Mouse (Mus musculus): ENCODE results near the gene Olfr1163.
"Not testable (repeated sequence)": the region's sequence is repeated elsewhere in the genome, so short reads cannot be mapped to it uniquely, and the experiment has no call there.

The Olfr1163 gene

DNA sequence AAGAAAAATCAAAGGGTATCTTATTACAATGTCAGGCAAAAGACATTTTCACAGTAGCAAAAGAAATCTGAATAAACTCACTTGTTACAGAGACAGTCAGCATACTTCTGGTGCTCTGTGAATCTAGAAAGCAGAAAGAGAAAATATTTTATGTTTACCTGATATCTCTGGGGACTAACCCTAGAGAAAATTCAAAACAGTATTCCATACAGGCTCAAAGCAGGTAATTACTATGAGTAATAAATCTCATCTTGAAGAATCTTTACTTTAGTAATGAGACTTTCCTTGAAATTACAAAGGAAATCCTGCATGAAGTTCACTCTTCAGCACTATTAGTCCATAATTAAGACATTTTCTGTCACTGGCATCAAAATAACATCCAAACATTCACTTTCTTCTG, at the start of gene Olfr1163:
Olfr1163 (minus strand) TSS at position 101 of the 400 bp plus-strand sequence.
- no peak for DNase-seq (ENCODE audit: low spot score in 2 of 2)

DNA sequence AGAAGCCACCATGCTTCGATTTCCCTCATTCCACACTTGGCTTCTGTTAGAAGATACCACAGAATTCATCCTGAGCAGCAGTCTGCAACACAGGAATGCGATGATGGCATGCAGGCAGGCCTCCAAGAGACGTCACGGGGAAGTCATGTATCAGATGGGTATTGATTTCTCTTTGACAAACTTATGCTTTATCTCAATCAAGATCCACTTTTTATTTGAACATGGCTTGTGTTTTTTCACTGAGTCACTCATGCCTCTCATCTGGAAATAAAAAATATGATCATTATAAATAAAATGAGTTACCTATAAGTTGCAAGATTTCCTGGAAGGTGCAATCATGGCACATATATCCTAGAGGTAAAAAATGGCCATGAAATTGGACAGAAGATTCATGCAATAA, 22.2 kb upstream of the Olfr1163 start, which contains the start of gene Olfr1164:
Olfr1164 (minus strand) TSS at position 101 of the 400 bp plus-strand sequence.
- DNase-seq (ENCODE audit: low spot score in 2 of 2) = no peak

DNA sequence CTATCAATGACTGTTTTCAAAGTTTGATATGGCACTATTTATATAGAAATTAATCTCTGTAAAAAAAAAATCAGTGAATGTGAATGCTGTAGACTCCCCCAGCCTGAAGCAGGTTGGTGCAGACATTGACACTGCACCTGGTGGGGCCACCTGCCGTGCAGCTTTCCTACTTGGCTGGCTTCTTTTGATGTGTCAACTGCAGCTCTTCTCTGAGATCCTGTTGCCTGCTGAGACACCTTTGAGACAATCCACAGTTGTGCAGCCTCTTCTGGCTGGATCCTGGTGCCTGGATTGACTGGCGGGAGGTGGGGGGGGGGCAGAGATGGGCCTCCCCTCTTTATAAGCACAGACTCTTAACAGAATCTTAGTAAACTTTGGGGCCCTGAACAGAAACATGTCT, 8.0 kb downstream of the Olfr1163 start:
- no peak for DNase-seq (ENCODE audit: low spot score in 2 of 2)

- no peak for DNase-seq (ENCODE audit: low spot score in 2 of 2)
Observed at GRCm38 (mm10) chr2:88051029-88051428, 20.6 kb downstream of the Olfr1163 start, which contains the start of gene Olfr1162. Olfr1162 (minus strand) TSS chr2:88051129.

GRCm38 (mm10) chr2:88037599-88037998, 34.0 kb downstream of the Olfr1163 start, which contains the start of gene Olfr73:
Olfr73 (minus strand) TSS chr2:88037699.
- DNase-seq (ENCODE audit: low spot score in 2 of 2) = no peak

DNA sequence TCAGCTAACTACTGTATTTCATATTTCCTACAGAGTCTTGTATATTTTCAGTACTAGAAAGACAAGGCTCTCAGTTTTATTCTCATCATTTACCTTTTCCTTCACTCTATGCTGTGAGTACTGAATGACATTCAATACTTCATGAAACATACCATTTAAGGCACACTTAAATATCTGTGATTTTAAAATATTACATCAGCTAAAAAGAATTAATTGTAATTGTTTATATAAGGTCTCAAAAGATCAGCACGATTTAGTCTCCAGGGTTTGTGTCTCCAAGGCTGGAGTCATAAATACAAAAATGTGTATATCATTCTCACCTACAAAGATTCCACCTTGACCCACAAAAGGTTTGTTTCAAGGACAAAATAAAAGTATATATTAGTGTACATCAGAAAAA, 49.2 kb downstream of the Olfr1163 start, which contains the start of gene Olfr1161:
Olfr1161 (plus strand) TSS at position 301 of the 400 bp plus-strand sequence.
- DNase-seq (ENCODE audit: low spot score in 2 of 2) = not testable (repeated sequence)
